Mouse (Mus musculus) lung, adult 2 months (tissue): Measurements from ENCODE around the gene Abca3. TPM values are rescaled to one million over a fixed set of nuclear protein-coding genes. Genes with fewer than 3 reads are reported as not detected.
A peak's percentile ranks its signal among the peaks of the same experiment; 100 is the strongest.

Experiments
- DNase-seq: peaks from one replicate; pipeline ENCODE4 v3.0.0; 2022
- H3K4me1 ChIP-seq: fragments of 200-500 bp; 2 replicates; pipeline ENCODE4 v1.6.1; 2011; ENCODE audit warnings: low read length; ENCODE audit not compliant: control insufficient read depth, insufficient read depth
- H3K4me3 ChIP-seq: fragments of 200-500 bp; replicated peaks from 2 replicates; pipeline ENCODE3; 2011; ENCODE audit warnings: low read depth, mild to moderate bottlenecking, control low read depth, low read length; ENCODE audit errors: extremely low read depth
- CTCF ChIP-seq: fragments of 200-500 bp; IDR thresholded peaks from 2 replicates; pipeline ENCODE4 v1.5.1; 2011; ENCODE audit warnings: mild to moderate bottlenecking, low read length, control low read depth; ENCODE audit not compliant: insufficient read depth
- POLR2A ChIP-seq: fragments of 200-500 bp; IDR thresholded peaks from 2 replicates; pipeline ENCODE4 v1.6.1; 2011; ENCODE audit warnings: low read depth, mild to moderate bottlenecking, control low read depth, low read length, borderline replicate concordance; ENCODE audit errors: extremely low read depth
- WGBS: fragments of 180-500 bp; shearing (Covaris S2); methylation state at CpG from one replicate; pipeline ENCODE4 v1.1.7; 2018; 5-methylcytosine and 5-hydroxymethylcytosine counted together
- polyA plus RNA-seq: library from polyadenylated mRNA; depleted of rRNA; stranded (reverse); fragments of >200 nt; gene quantifications from 2 replicates; pipeline ENCODE4 v1.2.3, GENCODE M21; 2012

Abca3 gene
- polyA plus RNA-seq, 1 experiment: 262 TPM

DNA sequence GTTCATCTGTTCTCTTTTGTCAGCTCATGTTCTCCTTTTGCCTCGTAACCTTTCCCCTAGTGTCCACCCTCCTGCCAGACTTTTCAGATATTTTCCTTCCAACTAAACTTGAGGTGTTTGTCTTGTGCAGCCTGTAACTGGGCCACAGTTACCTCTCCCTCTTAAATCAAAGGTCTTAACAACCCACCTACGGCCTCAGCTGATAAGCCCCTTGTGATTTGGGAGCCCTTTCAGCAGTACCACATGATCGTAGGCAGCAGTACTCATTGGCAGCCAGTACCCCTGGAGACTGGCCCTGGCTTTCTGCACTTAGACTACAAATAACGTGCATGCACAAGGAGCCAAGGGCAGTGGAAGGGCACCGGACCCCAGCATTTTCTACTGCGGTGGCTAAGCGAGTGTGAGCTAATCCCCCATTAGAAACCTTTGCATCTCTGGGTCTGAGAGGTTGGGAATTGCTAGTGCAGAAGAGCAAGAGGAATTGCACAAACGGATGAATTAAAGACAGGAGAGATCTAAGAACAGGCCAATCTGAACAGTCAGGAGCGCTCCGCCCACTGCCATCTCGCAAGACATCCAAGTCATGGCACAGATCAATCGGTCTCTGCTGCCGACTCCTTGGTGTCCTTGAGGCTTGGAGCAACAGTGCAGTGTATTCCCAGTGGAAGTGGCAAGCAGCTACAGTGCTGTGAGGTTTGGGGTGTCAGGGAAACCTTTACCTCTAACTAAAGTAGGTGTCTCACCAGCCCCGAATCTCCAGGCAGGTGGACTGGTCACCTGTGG, 77.6 kb downstream of the Abca3 start:
- peaks cover 5% of the 10 kb centered on the region for H3K4me1 ChIP-seq
- 77% methylated on average over 14 of the region's 14 CpGs for WGBS
- H3K4me3 ChIP-seq: no peak overlapping the region
- no peak for TF ChIP-seq CTCF
- TF ChIP-seq POLR2A: no peak
- no peak for DNase-seq

- DNase-seq: peak; percentile 34
- Histone ChIP-seq H3K4me3 (no peak overlapping the region), H3K4me1 (no peaks in the 10 kb centered on the region)
- peak; percentile 20; the same call in 1 of the 2 replicates for TF ChIP-seq CTCF
- no peak for TF ChIP-seq POLR2A
- WGBS: 68% methylated on average over 5 of the region's 5 CpGs
Measured at GRCm38 (mm10) chr17:24437016-24437415, 85.3 kb downstream of the Abca3 start.

DNA sequence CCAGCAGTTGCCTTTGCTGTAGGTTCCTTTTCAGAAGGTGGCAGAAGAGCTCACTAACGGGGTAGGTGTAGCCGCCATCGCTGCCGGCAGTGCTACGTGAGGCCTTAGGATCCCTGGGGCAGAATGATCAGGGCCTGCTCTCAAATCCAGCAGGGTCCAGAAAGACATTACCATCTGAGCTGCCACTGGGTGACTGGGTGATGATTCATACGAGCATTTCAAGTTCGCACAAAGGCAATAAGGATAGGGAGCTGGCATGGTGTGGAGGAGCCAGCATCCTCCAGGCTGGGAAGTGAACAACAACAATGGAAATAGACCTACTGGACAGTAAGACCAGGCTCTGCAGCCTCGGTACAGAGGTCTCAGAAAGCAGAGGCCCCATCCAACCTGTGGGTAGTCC, 88.6 kb downstream of the Abca3 start:
- Histone ChIP-seq H3K4me3 (no peak overlapping the region), H3K4me1 (no peaks in the 10 kb centered on the region)
- WGBS: 88% methylated on average over 8 of the region's 8 CpGs
- no peak for DNase-seq
- TF ChIP-seq POLR2A (no peak), CTCF (no peak)

DNA sequence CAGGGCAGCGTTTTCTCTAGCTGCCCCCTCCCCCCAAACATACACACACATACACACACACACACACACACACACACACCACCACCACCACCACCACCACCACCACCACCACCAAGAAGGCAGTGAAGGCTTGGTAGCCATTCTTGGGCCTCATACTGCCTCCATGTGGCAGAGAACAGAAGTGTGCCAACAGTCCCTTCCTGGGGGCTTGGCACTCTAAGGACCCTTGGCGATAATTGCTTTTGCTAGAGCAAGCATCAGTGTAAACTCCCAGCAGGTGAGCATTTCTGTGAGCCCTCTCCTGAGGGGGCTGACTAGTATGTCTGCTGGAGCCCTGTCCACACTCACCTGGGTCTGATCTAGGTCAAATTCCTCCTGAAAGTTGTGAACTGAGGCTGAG, 89.4 kb downstream of the Abca3 start:
- TF ChIP-seq POLR2A (no peak), CTCF (peak; percentile 22; the same call in 1 of the 2 replicates)
- Histone ChIP-seq H3K4me1 (no peaks in the 10 kb centered on the region), H3K4me3 (no peak overlapping the region)
- WGBS: 49% methylated on average over 2 of the region's 2 CpGs
- DNase-seq: no peak

- no peak for DNase-seq
- Histone ChIP-seq H3K4me1 (no peaks in the 10 kb centered on the region), H3K4me3 (no peak overlapping the region)
- 87% methylated on average over 14 of the region's 14 CpGs for WGBS
- TF ChIP-seq CTCF: no peak
- TF ChIP-seq POLR2A: no peak
Measured at GRCm38 (mm10) chr17:24442107-24442506, 90.4 kb downstream of the Abca3 start.

GRCm38 (mm10) chr17:24442632-24443155, 90.9 kb downstream of the Abca3 start, which contains the start of gene Dnase1l2:
Gene Dnase1l2, minus strand, starts transcription at chr17:24443105.
- DNase-seq: no peak
- no peaks in the 10 kb centered on the region for H3K4me1 ChIP-seq

GRCm38 (mm10) chr17:24443409-24443808, 91.7 kb downstream of the Abca3 start:
- Histone ChIP-seq H3K4me3 (no peak overlapping the region), H3K4me1 (no peaks in the 10 kb centered on the region)
- no peak for DNase-seq
- WGBS: 86% methylated on average over 4 of the region's 4 CpGs
- TF ChIP-seq CTCF (no peak), POLR2A (no peak)

More at GRCm38 (mm10) chr17:24442632-24443155, 90.9 kb downstream of the Abca3 start, which contains the start of gene Dnase1l2:
- no peak for TF ChIP-seq CTCF
- TF ChIP-seq POLR2A: no peak
- 64% methylated on average over 7 of the region's 7 CpGs for WGBS
- H3K4me3 ChIP-seq: no peak within 1 kb of the TSS

DNA sequence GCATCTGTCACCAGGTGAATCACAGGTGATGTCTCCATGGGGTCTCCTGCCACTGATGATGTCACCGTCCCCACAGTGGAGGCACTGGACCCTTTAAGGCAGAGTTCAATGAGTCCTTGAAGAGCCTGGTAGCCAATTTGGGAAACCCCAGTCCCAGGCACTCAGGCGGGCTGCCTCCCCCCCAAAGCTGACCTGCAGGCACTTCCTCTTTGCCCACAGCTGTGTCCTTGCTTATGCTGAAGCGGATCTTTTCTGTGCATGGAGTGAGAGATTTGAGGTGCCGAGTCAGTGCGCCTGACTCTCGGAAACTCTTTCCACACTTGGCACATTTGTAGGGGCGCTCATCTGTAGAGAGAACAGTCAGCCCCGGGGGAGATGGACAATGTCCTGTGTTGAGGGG, 94.8 kb downstream of the Abca3 start:
- H3K4me1 ChIP-seq: no peaks in the 10 kb centered on the region
- WGBS: 95% methylated on average over 8 of the region's 8 CpGs
- TF ChIP-seq CTCF: no peak
- TF ChIP-seq POLR2A: no peak
- no peak overlapping the region for H3K4me3 ChIP-seq
- no peak for DNase-seq

GRCm38 (mm10) chr17:24449507-24449906, 97.8 kb downstream of the Abca3 start:
- no peaks in the 10 kb centered on the region; the same call in 1 of the 2 replicates for H3K4me1 ChIP-seq
- 89% methylated on average over 6 of the region's 6 CpGs for WGBS

More at GRCm38 (mm10) chr17:24449507-24449906, 97.8 kb downstream of the Abca3 start:
- TF ChIP-seq CTCF (no peak), POLR2A (no peak)
- DNase-seq: no peak
- no peak overlapping the region for H3K4me3 ChIP-seq
